Mouse (Mus musculus) mouse trophoblast stem cell (cell line): ENCODE data around the gene Nr1h4.
"Not testable (repeated sequence)": the region's sequence is repeated elsewhere in the genome, so short reads cannot be mapped to it uniquely, and the experiment has no call there.

Source experiments
- in situ Hi-C, 2 experiments: fragments of 300-500 bp; cut with MseI, MboI; formaldehyde crosslinking; loops; 2 replicates in 1 of 2; 3 replicates in 1 of 2; pipeline ENCODE4 v1.15.1; 2025

Nr1h4 gene

DNA sequence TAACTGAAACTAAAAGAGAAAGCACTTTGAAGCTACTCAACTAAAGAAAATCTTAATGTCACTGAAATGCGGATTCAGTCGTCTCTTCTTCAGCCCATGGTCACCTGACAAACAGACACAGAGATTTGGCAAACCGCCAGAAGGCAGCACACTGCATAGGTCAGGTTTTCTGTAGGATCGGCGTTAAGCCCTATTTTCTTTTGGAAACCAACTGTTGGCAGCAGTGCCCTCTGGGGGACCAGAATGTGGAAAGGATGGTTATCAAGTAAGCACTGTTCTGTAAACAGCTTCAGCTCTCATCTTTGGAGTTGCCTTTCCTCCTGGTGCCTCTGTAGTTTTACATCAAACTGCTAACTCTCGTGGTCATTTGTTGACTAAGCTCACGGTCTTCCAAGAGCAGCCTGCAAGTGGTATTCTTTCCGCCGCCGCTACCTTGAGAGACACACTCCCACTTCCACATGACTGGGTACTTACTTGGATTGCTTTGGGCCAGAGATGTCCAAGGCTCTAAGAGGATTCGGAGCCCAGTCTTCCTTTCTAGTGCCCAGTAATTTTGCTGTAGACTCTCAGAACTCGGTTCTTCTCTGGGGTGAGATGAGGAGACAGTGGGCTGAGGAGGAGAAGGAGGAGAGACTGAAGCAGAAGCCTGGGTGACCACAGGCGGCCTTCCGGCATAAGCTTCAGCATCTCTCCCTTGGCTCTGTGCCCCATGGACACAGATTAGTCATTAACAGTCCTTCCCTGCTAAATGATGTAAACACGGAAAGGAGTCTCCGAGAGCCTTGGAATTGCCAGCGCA lies at the start of gene Nr1h4:
Gene Nr1h4 (minus strand): TSS at position 657 of the 799 bp plus-strand sequence.
- in situ Hi-C loops: no loop called here

DNA sequence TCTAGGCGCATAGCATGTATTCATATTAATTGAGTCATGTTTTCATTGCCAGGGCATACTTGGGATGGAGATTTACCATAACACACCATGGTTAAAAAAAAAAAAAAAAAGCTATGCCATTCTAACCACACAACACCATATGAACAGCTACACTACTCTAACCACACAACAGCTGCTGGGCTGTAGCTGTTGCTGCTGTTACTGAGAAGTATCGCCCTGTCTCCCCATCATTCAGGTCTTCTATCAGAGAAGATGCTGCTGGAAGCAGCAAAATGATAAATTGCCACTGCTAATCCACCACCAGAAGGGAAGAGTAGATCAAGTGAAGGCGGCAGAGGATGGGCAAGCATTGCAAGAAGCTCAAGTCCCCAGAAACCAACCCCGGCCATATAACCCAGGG lies 45.4 kb upstream of the Nr1h4 start:
- in situ Hi-C loops: no loop called here

DNA sequence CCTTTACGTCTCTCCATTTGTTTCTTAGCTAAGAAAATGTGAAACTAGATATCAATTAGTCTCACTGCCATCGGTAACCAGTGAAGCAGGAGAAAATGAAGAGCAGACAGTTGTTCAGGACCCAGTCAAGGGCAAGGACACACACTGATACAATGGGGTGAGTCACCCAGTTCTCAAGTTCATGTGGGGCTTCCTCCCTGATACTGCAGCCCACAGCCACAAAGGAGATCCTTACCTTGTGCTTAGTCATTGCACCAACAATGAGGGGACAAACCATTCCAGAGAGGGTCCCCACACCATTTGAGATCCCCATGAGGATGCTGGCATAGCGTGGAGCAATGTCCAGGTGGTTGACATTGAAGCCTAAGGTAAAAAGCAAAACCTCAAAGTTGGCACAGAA lies 44.3 kb upstream of the Nr1h4 start:
- in situ Hi-C loops: no loop called here

DNA sequence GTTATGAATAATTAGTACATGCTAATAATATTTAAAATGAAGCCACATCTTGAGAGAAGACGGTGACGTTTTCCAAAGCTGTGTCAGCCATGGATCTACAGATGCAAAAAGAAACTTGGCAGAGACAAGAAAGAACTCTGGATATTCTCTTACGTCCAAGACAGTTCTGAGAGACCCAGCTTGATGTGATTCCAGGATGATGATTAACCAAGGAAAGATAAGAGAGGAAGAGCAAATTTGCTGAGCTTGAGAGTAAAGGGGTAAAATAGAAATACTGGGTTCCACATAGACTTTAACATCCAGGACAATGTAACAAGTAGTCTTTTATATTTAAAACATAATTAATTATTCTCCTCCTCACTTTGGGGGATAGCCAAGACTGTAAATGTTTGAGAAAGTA lies 40.0 kb upstream of the Nr1h4 start:
- in situ Hi-C loops: no loop called here

DNA sequence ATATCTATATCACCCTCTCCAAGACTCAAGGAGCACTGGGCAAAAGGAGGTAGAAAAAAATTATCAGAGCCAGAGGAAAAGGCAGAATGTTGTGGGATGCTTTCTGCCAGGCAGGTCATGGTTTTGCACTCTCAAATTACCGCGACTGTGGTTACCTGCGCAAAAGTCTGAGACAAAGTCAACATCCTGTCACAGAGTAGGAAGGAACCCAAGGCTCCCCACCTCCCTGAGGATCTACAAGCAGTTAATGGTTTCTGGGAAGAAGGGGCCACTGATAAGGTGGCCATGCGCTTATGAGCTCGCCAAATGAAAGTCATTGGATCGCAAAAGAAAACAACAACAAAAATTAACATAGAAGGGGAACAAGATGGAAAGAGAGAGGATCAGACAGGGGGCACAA lies 39.6 kb upstream of the Nr1h4 start:
- in situ Hi-C loops: no loop called here

- in situ Hi-C loops: no loop called here
These were observed 34.0 kb upstream of the Nr1h4 start for GRCm38 (mm10) chr10:89567391-89567790.

- in situ Hi-C loops: no loop called here
These were observed 32.1 kb upstream of the Nr1h4 start for GRCm38 (mm10) chr10:89565301-89566022.

- in situ Hi-C loops: no loop called here
These were observed 28.7 kb upstream of the Nr1h4 start for GRCm38 (mm10) chr10:89562113-89562512.

DNA sequence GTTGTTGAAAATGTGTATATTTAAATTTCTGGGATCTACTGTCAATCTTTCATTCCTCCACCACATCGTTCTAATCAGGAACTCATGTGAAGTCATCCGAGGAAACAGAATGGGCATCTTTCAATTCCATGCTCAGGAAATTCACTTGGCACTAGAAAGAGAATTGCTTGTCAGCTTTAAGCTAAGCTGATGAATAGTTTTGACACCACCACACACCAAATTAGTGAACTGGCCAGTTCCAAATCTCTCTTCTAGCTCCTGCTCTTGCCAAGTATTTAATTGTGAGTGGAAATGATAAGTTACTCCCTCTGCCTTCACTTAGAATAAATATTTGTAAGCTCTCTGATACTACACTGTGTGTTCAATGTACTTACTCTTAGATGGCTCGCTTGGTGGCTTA lies 26.0 kb upstream of the Nr1h4 start:
- in situ Hi-C loops: no loop called here

DNA sequence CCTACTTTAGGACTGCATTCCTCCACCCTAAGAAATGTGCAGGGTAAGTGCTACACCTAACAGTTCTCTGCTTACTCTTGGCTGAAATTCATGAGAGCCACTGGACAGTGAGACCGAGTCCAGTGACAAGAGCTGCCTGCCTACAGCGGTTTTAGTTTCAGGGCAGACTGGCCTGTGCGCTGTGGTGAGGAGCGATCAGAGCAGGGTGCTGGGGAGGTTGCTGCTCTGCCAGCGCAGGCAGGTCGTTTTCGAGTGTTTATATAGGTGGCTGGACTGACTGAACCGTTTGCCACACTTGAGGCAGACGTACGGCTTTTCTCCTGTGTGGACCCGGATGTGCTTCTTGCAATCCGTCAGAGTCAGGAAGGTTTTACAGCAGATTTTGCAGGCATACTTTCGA lies 21.5 kb upstream of the Nr1h4 start:
- in situ Hi-C loops: not testable (repeated sequence)

GRCm38 (mm10) chr10:89553855-89554254 lies 20.5 kb upstream of the Nr1h4 start:
- in situ Hi-C loops: not testable (repeated sequence)

DNA sequence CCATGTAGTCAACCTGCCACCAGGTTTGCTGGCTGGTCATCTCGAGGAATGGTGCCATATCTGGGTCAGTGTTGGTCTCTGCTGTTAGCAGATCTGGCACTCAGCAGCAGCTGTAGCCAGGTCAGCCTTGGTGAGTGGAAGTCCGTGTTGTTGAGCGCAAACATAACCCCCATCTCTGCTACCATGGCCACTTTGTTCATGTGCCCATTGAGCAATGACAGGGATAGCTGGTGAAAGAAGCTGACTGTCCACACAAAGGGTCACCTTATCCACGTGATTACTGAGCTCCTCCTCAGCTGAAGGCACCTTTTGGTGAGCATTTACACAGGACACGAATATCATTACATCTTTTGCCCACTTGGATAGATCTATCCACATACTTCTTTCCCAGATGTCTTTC lies 19.6 kb upstream of the Nr1h4 start:
- in situ Hi-C loops: no loop called here

- in situ Hi-C loops: no loop called here
These were observed 18.3 kb upstream of the Nr1h4 start for GRCm38 (mm10) chr10:89551657-89552056.

DNA sequence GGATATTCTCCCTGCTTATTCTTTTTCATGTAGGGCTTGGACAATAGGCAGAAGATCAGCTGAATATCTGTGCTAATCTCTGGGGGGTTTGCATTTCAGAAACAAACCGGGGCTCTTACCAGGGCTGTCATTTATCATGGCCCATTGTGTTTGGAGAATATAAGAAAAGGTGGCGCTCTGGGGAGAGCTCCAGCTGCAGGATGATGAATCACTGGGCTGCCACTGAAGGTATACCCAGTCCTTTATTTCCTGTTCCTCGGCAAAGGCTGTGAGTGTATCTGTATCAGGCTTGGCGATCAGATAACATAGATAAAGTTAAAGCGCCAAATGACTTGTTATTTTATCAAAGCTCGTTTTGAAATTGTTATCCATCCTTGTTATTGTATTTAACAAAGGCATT lies 14.6 kb upstream of the Nr1h4 start:
- in situ Hi-C loops: no loop called here

DNA sequence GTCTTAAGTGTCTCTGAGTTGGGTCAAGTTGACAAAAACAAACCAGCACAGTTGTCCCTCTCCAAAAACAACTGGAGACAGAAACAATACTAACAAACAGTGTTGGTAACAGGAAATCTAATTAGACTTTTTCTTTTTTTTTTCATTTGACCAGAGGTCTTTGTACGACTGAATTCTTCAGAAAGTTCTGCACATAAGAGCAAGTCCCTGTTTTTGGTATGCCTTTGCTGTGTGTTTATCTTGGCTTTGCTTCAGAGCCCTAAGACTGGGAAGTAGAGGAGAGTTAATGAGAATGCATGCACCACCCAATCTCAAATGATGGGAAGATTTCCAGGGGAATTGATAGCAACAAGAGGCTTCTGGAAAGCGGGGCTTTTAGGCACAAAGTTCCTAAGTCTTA lies 13.6 kb upstream of the Nr1h4 start:
- in situ Hi-C loops: no loop called here

DNA sequence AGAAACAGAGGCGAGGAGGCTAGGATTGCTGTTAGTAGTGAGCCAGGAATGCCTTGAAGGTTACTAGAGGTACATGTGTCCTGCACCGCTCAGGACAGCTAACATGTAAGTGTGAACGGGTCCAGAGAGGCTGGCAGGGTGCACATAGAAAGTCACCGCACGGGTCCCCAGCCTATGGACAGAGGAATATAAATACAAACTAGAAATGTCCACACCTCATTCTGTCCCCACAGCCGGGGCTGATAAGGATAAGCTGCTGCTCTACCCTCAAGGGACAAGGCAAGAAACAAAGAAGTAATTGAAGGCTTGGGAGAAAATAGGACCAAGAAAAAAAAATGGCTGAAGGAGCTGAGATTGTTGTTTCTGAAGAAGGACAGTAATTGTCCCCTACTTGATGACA lies 10.5 kb upstream of the Nr1h4 start:
- in situ Hi-C loops: no loop called here

GRCm38 (mm10) chr10:89542321-89542720 lies 8.9 kb upstream of the Nr1h4 start:
- in situ Hi-C loops: no loop called here

- in situ Hi-C loops: no loop called here
These were observed 934 bp downstream of the Nr1h4 start for GRCm38 (mm10) chr10:89532451-89532850.

DNA sequence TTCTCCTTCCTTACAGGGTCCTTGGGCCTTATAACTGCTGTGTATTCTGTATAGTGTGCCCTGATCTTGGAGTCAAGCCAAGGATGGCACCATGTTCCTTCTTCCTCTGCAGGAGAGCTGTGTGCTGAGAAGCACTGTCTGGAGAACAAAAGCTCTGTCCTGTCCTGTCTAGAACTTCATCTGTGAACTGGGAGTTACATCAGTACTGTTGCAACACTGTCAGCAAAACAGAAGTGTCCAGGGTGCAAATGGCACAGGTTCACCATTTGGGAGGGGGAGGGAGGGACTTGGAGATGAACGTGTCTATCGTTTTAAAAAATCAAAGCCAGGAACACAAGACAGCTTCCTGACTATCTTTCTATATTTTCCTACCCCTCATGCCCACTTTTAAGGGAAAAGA lies 1.4 kb downstream of the Nr1h4 start:
- in situ Hi-C loops: no loop called here

DNA sequence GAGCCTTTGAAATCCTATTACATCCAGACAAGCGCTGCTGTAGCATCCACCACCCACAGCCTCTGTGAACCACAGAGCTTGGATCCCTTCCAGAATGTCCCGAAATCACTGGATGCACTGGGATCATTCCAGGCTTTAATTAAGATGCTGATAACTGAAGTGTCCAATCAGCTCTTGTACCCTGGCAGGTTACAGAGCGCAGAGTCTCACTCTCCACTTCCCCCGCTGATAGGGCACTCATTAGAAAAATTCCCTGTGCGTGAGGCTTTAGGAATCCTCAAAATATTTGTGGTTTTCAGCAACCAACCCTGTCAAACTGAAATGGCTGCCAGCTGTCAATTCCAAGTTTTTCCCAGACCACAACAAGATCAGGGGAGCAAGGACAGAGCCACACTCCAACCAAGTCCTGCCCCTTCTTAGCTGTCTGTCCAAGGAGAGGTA lies 2.2 kb downstream of the Nr1h4 start:
- in situ Hi-C loops: no loop called here

DNA sequence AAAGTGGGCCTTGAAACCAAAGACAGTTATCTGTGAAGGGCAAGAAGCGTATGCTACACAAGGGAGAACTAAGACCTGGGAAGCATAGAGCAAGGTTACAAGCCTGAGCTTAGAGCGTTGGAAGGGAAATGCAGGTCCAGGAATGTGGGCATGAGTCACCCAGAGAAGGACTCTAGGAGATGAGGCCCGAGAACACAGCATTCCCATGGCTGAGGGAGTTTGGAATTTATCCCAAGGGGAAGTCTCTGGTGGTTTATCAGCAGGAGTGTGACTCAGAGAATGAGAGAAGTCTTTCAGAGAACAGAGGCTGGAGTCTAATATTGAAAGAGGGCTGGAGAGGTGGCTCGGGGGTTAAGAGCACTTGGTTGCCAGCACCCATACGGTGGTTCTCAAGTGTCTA lies 6.3 kb downstream of the Nr1h4 start:
- in situ Hi-C loops: no loop called here

GRCm38 (mm10) chr10:89525823-89526222 lies 7.6 kb downstream of the Nr1h4 start:
- in situ Hi-C loops: no loop called here

DNA sequence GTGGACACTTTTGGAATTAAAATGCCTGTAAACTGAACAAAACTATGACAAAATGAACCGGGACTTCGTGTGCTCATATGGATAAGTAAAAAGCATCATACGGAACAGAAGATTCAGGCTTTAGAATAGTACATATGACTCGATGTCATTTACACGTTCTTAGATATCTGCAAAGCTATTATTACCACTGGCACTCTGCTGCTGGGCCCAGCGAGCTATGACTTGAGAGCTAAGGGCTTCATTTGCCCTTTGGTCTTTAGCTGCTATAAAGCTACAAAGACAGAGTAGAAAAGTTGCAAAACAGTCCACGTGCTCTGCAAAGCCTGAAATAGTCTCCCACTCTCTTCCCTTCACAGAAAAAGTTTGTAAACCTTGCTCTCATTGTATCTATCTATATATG lies 10.9 kb downstream of the Nr1h4 start:
- in situ Hi-C loops: no loop called here
